Mouse (Mus musculus) neural tube, embryonic 15.5 days (tissue): Measurements from ENCODE around the gene Olfr357. TPM values are rescaled to one million over a fixed set of nuclear protein-coding genes. Genes with fewer than 3 reads are reported as not detected.

Experiments
- ATAC-seq: fragments of 200-750 bp; cut with Nextera tagmentation; 2 replicates; pipeline ENCODE4 v1.8.0; 2017; ENCODE audit warnings: mild to moderate bottlenecking, moderate TSS enrichment, moderate library complexity; ENCODE audit not compliant: low FRiP score
- H3K27ac ChIP-seq: fragments of 300-500 bp; sonication (generic); replicated peaks from 2 replicates; pipeline ENCODE4 v1.5.1; 2015; ENCODE audit warnings: mild to moderate bottlenecking, inconsistent platforms
- H3K27me3 ChIP-seq: fragments of 300-500 bp; sonication (generic); replicated peaks from 2 replicates; pipeline ENCODE4 v1.6.1; 2015; ENCODE audit warnings: inconsistent platforms
- H3K36me3 ChIP-seq: fragments of 300-500 bp; sonication (generic); 2 replicates; pipeline ENCODE4 v1.6.1; 2015; ENCODE audit warnings: inconsistent platforms
- H3K4me1 ChIP-seq: fragments of 300-500 bp; sonication (generic); 2 replicates; pipeline ENCODE4 v1.6.1; 2015; ENCODE audit warnings: inconsistent platforms
- H3K4me2 ChIP-seq: fragments of 300-500 bp; sonication (generic); 2 replicates; pipeline ENCODE4 v1.6.1; 2015; ENCODE audit warnings: inconsistent platforms, mild to moderate bottlenecking, moderate library complexity
- H3K4me3 ChIP-seq: fragments of 300-500 bp; sonication (generic); replicated peaks from 2 replicates; pipeline ENCODE4 v1.5.1; 2015; ENCODE audit warnings: mild to moderate bottlenecking, inconsistent platforms
- H3K9ac ChIP-seq: fragments of 300-500 bp; sonication (generic); replicated peaks from 2 replicates; pipeline ENCODE4 v1.6.1; 2015; ENCODE audit warnings: mild to moderate bottlenecking, inconsistent platforms
- H3K9me3 ChIP-seq: fragments of 300-500 bp; sonication (generic); replicated peaks from 2 replicates; pipeline ENCODE4 v1.6.1; 2016; ENCODE audit warnings: inconsistent platforms
- WGBS: fragments of 180-500 bp; shearing (Covaris S2); methylation state at CpG from one replicate; pipeline ENCODE4 v1.1.7; 2015; ENCODE audit warnings: mixed read lengths; 5-methylcytosine and 5-hydroxymethylcytosine counted together
- polyA plus RNA-seq: library from polyadenylated mRNA; unstranded; fragments of >200 nt; fragmentation: Nextera tagmentation; extraction: Ambion mirVana; gene quantifications from 2 replicates; pipeline ENCODE4 v1.2.1, GENCODE M21; 2015

The Olfr357 gene
- not detected in 2 replicates for polyA plus RNA-seq

- no peaks in the 10 kb centered on the region for H3K4me1 ChIP-seq
- 48% methylated on average over 1 of the region's 1 CpGs for whole genome bisulfite sequencing
- peaks cover 7% of the 10 kb centered on the region for H3K9me3 ChIP-seq
These were observed at the start of gene Olfr357 for GRCm38 (mm10) chr2:36993527-36993926. Gene Olfr357, plus strand, starts transcription at chr2:36993827.

DNA sequence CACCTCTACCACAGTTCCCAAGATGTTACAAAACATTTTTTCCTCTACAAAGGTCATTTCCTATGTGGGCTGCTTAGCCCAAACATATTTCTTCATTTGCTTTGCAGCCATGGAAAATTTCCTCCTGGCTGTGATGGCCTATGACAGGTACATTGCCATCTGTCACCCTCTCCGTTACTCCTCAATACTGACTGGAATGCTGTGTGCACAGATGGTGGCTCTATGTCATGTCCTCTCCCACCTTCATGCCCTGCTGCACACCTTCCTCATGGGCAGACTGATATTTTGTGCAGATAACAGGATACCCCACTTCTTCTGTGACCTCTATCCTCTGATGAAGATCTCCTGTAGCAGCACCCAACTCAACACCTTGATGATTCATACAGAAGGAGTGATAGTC lies 3.4 kb downstream of the Olfr357 start:
- Histone ChIP-seq H3K9me3 (peaks cover 15% of the 10 kb centered on the region), H3K27me3 (no peaks in the 10 kb centered on the region), H3K4me3 (no peak overlapping the region), H3K4me2 (no peak overlapping the region), H3K27ac (no peak overlapping the region), H3K36me3 (no peaks in the 10 kb centered on the region), H3K4me1 (no peaks in the 10 kb centered on the region), H3K9ac (no peak overlapping the region)
- 89% methylated on average over 1 of the region's 1 CpGs for WGBS
- ATAC-seq, result no peak

More at GRCm38 (mm10) chr2:36993527-36993926, at the start of gene Olfr357:
- H3K36me3 ChIP-seq, result no peaks in the 10 kb centered on the region
- no peak within 1 kb of the TSS for H3K4me3 ChIP-seq
- H3K9ac ChIP-seq, result no peak within 1 kb of the TSS
- H3K27me3 ChIP-seq, result no peaks in the 10 kb centered on the region
- no peak for ATAC-seq
- H3K4me2 ChIP-seq, result no peak within 1 kb of the TSS
- no peak within 1 kb of the TSS for H3K27ac ChIP-seq

GRCm38 (mm10) chr2:37009235-37009634 lies 15.6 kb downstream of the Olfr357 start, which contains the start of gene Olfr358:
Gene Olfr358, minus strand, starts transcription at chr2:37009335.
- Histone ChIP-seq H3K4me1 (no peaks in the 10 kb centered on the region), H3K9ac (no peak within 1 kb of the TSS), H3K4me2 (no peak within 1 kb of the TSS), H3K27ac (no peak within 1 kb of the TSS), H3K4me3 (no peak within 1 kb of the TSS), H3K9me3 (peaks cover 10% of the 10 kb centered on the region; the same call in 1 of the 2 replicates), H3K36me3 (no peaks in the 10 kb centered on the region), H3K27me3 (no peaks in the 10 kb centered on the region)
- ATAC-seq, result no peak

Other genes starting within 250 kb of the Olfr357 start
- not detected in 2 replicates for gene Olfr348, start 209.6 kb upstream of the Olfr357 start, polyA plus RNA-seq
- gene Olfr50, start 203.3 kb upstream of the Olfr357 start, polyA plus RNA-seq, result not detected in 2 replicates
- gene Olfr3, start 176.8 kb upstream of the Olfr357 start, polyA plus RNA-seq, result not detected in 2 replicates
- not detected in 2 replicates for gene Olfr350, start 147.5 kb upstream of the Olfr357 start, polyA plus RNA-seq
- not detected in 2 replicates for gene Olfr351, start 131.2 kb upstream of the Olfr357 start, polyA plus RNA-seq
- gene Olfr352, start 125.4 kb upstream of the Olfr357 start, polyA plus RNA-seq, result not detected in 2 replicates
- gene Olfr353, start 100.9 kb upstream of the Olfr357 start, polyA plus RNA-seq, result not detected in 2 replicates
- not detected in 2 replicates for gene Olfr354, start 88.1 kb upstream of the Olfr357 start, polyA plus RNA-seq
- not detected in 2 replicates for gene Olfr355, start 64.9 kb upstream of the Olfr357 start, polyA plus RNA-seq
- not detected in 2 replicates for gene Olfr356, start 56.7 kb upstream of the Olfr357 start, polyA plus RNA-seq
- not detected in 2 replicates for gene Olfr358, start 15.5 kb downstream of the Olfr357 start, polyA plus RNA-seq
- gene Olfr360, start 71.9 kb downstream of the Olfr357 start, polyA plus RNA-seq, result not detected in 2 replicates
- not detected in 2 replicates for gene Olfr361, start 95.5 kb downstream of the Olfr357 start, polyA plus RNA-seq
- gene Olfr362, start 124.1 kb downstream of the Olfr357 start, polyA plus RNA-seq, result not detected in 2 replicates
- not detected in 2 replicates for gene Olfr364-ps1, start 145.5 kb downstream of the Olfr357 start, polyA plus RNA-seq
- not detected in 2 replicates for gene Olfr365, start 194.4 kb downstream of the Olfr357 start, polyA plus RNA-seq
- not detected in 2 replicates for gene Olfr366, start 217.7 kb downstream of the Olfr357 start, polyA plus RNA-seq